Mouse (Mus musculus) right cerebral cortex, adult 18-20 months (tissue): Measurements from ENCODE around the gene Tmem53.

Experiments used
- DNase-seq: peaks from one replicate; pipeline ENCODE4 v3.0.0; 2022; ENCODE audit warnings: mixed read lengths

Gene Tmem53

GRCm38 (mm10) chr4:117283271-117284191, 31.8 kb downstream of the Tmem53 start:
- no peak for DNase-seq

- no peak for DNase-seq
These were observed 32.6 kb downstream of the Tmem53 start for GRCm38 (mm10) chr4:117284363-117284762.

GRCm38 (mm10) chr4:117288277-117288926, 36.7 kb downstream of the Tmem53 start:
- DNase-seq, result no peak

DNA sequence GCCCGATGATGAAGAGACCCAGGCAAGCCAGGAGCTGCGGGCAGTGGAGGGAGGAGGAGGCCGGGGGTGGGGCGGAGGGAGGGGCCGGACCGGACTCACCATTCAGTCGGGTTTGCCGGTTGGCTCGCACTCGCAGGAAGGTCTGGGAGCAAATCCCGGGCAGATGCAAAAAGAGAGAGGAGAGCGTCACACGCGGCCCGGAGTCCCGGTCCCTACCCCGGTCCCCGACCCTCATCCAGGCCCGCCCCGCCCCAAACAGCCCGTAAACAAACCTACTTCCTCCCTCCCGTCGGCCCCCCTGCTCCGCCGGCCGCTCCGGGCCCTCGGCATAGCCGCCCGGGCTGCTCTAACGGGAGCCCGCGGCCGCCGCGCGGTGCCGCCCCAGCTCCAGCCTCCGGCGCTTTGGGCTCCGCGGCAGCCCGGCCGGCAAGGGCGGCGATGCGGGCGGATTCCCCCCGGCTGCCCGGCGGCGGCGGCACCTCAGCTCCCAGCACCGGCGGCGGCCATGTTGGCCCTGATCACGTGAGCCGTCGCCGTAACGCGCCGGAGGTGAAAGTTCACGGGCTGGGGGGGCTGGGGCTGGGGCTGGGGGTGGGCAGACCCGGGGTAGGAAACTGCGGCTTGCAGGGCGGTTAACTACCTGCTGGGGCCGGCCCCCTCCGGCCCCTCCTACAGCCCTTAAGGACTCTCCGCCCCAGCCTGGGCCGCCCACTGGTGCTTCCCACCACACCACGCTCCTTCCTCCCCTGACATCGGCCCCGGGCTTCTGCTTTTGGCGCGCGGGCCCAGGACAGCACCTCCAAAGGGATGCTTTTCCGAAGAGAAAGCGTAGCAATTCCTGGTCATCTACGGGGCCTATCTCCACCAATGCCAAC, 37.4 kb downstream of the Tmem53 start:
- DNase-seq, result peak; percentile 75

GRCm38 (mm10) chr4:117291696-117292095, 39.9 kb downstream of the Tmem53 start:
- no peak for DNase-seq

- DNase-seq, result no peak
These were observed 45.3 kb downstream of the Tmem53 start for GRCm38 (mm10) chr4:117296849-117297593.

GRCm38 (mm10) chr4:117297819-117298218, 46.1 kb downstream of the Tmem53 start:
- no peak for DNase-seq

DNA sequence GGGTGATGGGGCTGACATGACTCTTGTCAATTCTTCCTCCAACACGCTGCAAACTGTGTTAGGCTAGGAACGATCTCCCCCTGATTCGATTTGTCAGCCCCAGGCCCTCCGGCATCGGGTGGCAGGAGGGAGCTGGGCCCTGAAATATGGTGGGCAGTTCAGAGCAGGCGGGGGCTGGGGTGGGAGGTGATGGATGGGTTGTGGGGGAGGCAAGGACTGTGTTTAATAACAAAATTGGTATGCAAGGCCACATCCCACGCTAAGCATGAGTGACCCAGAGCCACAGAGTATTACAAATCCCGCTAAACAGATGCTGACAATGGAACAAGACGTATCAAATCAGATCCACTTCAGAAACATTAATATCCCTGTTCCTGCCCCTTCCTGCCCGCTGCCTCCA, 48.2 kb downstream of the Tmem53 start:
- DNase-seq, result no peak

- DNase-seq, result no peak
These were observed 50.5 kb downstream of the Tmem53 start for GRCm38 (mm10) chr4:117302027-117302806.

GRCm38 (mm10) chr4:117303581-117304238, 52.0 kb downstream of the Tmem53 start:
- no peak for DNase-seq

DNA sequence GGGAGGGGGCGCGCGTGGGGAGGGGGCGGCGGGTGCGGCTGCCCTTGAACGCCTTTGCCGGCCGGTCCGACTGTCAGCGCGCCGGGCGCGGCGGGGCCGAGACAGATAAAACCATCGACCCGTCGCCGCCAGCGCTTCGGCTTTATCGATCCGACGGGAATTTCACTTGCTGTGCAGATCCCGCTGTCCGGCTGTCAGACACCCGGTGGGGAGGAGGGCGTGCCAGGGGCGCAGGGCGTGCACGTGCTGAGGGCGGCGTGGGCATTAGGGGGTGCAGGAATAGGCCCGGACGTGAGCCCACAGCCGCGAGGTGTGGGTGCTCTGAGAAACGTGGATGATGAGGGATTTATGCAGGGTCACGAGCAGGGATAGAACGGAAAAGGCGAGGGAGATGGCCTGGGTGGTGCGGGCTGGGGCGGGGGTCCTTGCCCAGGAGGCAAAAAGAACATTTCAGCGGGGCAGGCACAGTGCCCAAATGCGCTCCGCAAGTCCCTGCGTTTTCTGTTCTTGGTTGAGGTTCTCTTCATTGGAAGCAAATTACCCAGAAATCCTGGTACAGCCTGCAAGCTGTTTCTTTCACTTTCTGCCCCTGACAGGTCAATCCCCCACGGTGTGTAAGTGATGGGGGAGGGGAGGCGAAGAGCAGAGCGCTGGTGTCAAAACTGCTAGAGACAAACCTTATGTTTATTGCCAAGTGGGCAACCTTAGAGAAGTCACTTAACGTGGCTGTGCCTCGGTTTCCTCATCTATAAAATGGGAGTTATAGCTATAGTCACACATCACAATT, 52.7 kb downstream of the Tmem53 start:
- no peak for DNase-seq

DNA sequence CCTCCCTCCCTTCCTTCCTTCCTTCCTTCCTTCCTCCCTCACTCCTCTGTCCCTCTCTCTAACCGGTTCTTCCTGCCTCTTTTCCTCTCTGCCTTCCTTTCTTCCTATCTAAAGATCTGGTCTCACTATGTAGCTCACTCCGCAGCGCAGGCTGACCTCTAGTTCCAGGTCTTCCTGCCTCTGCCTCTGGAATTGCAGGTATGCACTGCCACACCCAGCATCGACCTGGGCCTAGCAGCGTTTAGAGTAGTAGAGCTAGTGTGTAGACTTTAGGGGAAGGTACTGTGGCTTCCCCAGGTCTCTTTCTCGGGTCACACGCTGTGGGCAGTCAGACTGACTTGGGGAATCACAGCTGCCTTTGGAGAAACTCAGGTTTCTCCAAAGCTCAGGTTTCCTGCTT, 53.7 kb downstream of the Tmem53 start:
- DNase-seq, result no peak

- no peak for DNase-seq
These were observed 55.5 kb downstream of the Tmem53 start for GRCm38 (mm10) chr4:117307270-117307669.

DNA sequence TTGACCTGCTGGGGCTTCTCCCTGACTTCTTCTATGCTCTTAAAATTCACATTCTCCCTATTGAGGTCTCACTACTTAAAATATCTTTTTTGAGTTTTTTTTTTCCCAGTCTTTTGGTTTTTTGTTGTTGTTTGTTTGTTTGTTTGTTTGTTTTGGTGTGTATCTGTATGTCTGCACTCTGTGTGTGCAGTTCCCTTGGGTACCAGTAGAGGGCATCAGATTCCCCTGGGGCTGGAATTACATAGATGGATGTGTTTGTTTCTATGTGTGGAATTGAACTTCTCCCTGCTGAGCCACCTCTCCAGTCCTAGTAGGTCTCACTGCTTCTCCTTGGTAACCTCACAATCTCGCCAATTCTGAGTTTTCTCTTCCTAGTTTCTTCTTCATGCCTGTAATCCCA, 57.7 kb downstream of the Tmem53 start:
- no peak for DNase-seq

DNA sequence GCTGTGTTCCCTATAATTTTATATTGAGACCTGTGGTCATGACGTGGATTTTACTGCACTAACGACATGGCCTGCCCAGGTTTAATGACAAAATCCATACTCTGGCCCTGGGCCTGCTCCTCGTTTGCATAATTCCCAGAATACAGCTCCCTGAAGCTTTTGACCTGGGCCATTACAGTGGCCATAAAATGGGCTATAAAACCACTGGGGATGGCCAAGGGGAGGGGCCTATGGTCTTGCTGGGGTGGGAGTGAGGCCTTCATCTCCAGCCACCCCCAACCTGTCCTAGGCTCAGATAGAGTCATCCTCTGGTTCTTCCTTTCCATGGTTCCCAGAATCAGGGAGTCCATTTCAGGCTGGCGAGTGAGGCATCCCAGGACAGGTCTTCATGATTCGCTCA, 60.1 kb downstream of the Tmem53 start:
- no peak for DNase-seq

GRCm38 (mm10) chr4:117312416-117313084, 60.8 kb downstream of the Tmem53 start:
- DNase-seq, result no peak

DNA sequence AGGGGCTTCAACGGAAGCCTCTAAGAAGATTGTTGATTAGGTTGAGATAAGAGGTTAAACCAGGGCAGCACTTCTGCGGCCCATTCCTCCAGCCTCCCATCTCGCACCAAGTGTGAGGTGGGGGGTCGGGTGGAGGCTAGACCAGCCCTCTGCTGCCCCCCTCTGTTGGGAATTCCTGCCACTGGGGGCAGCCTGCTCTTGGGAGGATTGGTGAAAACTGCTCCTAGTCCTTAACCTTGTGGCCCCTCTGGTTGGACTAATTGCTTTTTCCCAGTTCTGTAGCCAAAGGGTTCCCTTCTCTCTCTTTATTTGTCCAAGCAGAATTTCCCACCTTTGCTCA, 61.3 kb downstream of the Tmem53 start:
- DNase-seq, result no peak

GRCm38 (mm10) chr4:117314849-117315500, 63.2 kb downstream of the Tmem53 start:
- DNase-seq, result no peak

GRCm38 (mm10) chr4:117316800-117317199, 65.0 kb downstream of the Tmem53 start:
- DNase-seq, result no peak
